Mouse (Mus musculus) erythroblast, embryonic 14.5 days (primary cell): ENCODE measurements around the gene Akt1. TPM values are rescaled to one million over a fixed set of nuclear protein-coding genes. Genes with fewer than 3 reads are reported as not detected.
A peak's percentile ranks its signal among the peaks of the same experiment; 100 is the strongest.

ENCODE experiments used
- H3K27me3 ChIP-seq: 2 replicates; pipeline ENCODE4 v1.6.1; 2012; ENCODE audit warnings: inconsistent platforms; ENCODE audit not compliant: control insufficient read depth
- H3K36me3 ChIP-seq: 2 replicates; pipeline ENCODE4 v1.6.1; 2012; ENCODE audit warnings: mild to moderate bottlenecking, inconsistent platforms; ENCODE audit not compliant: control insufficient read depth
- H3K4me1 ChIP-seq: 2 replicates; pipeline ENCODE4 v1.6.1; 2012; ENCODE audit warnings: inconsistent platforms; ENCODE audit not compliant: control insufficient read depth
- H3K4me3 ChIP-seq: replicated peaks from 2 replicates; pipeline ENCODE3; 2012; ENCODE audit warnings: moderate library complexity, mild to moderate bottlenecking, inconsistent platforms
- H3K9me3 ChIP-seq: 2 replicates; pipeline ENCODE4 v1.6.1; 2012; ENCODE audit warnings: low read length, inconsistent platforms, mixed read lengths; ENCODE audit not compliant: control insufficient read depth
- GATA1 ChIP-seq: IDR thresholded peaks from 2 replicates; pipeline ENCODE4 v1.6.1; 2012; ENCODE audit warnings: low read length, inconsistent platforms, mixed read lengths
- TAL1 ChIP-seq: IDR thresholded peaks from 3 replicates; pipeline ENCODE4 v1.6.1; 2012; ENCODE audit warnings: low read length, inconsistent platforms, mixed read lengths
- polyA plus RNA-seq: library from polyadenylated mRNA; stranded (reverse); fragments of >175 nt; gene quantifications from 2 replicates; pipeline ENCODE4 v1.2.3, GENCODE M21; 2012

The Akt1 gene
- polyA plus RNA-seq, 1 experiment = 15.2 TPM

DNA sequence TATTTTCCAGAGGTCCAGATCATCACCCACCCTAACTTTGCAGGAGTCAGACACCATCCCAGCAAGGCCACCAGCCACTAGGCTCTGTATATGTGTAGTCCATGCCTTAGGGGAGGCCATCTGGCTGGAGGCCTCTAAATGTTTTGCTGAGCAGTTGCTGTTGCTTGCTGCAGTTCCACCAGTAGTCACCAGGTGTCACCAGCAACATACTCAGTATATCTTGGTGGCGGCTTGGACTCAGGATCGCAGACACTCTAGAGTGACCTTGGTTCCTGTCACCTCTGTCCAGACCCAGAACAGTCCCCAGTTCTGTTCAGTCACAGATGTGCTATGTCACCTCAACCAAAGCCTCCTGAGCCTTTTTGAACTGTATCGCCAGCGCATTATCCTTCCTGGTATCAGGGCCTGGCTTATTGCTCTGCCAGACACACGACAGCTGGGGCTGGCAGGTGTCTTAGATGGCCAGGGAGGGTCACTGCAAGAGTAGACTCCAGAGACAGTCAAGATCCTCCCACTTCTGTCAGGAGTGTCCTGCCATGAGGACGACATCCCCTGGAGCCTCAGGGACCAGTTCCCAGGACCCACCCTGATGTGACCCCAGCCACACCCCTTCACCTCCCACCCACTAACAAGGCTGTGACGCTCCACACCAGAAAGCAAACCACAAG lies 21.4 kb downstream of the Akt1 start:
- no peaks in the 10 kb centered on the region for H3K9me3 ChIP-seq
- peaks cover 5% of the 10 kb centered on the region for H3K4me1 ChIP-seq
- H3K4me3 ChIP-seq = no peak overlapping the region
- H3K36me3 ChIP-seq = peaks cover 100% of the 10 kb centered on the region
- no peak for TF ChIP-seq GATA1
- no peak for TF ChIP-seq TAL1
- H3K27me3 ChIP-seq = no peaks in the 10 kb centered on the region

DNA sequence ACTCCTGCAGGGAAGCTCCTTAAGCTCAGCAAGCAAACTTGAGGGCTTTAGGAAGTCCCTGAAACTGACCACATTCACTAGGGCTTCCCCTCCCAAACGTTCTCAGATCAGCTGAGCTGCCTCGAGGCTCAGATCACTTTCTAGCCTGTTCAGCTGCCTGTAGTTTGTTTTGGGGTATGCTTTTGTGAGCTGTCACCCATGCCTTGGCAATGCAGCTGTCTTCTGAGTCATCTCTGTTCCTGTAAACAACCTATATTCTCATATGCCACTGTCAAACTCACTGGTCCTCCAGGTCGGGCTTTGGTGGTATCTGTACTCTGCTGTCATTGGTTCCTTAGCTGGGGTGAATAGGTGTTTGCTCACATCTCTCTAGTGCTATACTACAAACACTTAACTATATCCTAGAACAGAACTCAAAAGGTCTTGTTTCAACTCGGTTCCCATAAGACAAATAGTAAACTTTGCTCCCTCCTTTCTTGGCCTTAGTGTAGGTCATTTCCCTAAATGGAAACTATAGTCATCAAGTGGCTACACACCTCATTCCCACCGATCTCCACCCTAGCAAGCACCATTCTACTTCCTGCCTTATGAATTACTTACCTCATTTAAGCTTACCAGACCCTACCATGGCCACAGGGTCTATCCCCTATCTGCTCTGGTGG lies 22.8 kb downstream of the Akt1 start:
- no peak overlapping the region for H3K4me3 ChIP-seq
- H3K36me3 ChIP-seq = peaks cover 100% of the 10 kb centered on the region
- no peaks in the 10 kb centered on the region for H3K9me3 ChIP-seq
- H3K27me3 ChIP-seq = no peaks in the 10 kb centered on the region
- H3K4me1 ChIP-seq = peaks cover 18% of the 10 kb centered on the region
- TF ChIP-seq GATA1 (no peak), TAL1 (no peak)

DNA sequence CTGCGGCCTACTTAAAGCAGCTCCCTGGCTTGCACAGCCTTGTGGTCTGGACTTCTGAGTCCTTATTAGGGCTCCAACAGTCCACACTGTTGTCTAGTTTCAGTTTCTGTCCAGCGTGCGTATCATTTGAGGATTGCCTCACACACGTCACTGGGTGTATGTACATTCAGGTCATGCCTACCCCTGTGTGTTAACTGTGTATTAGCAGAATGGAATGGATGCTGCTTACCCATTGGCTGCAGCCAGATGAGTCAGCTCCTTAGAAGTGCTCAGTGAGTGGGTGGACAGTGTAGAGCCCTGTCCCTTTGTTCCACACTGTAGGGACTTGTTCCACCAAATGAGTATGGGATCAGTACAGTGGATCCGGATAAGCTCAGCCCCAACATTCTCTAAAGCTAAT lies 26.6 kb downstream of the Akt1 start:
- no peak overlapping the region for H3K4me3 ChIP-seq
- H3K4me1 ChIP-seq = peaks cover 52% of the 10 kb centered on the region
- H3K27me3 ChIP-seq = no peaks in the 10 kb centered on the region
- TF ChIP-seq TAL1 = no peak
- no peaks in the 10 kb centered on the region for H3K9me3 ChIP-seq
- peaks cover 70% of the 10 kb centered on the region for H3K36me3 ChIP-seq

DNA sequence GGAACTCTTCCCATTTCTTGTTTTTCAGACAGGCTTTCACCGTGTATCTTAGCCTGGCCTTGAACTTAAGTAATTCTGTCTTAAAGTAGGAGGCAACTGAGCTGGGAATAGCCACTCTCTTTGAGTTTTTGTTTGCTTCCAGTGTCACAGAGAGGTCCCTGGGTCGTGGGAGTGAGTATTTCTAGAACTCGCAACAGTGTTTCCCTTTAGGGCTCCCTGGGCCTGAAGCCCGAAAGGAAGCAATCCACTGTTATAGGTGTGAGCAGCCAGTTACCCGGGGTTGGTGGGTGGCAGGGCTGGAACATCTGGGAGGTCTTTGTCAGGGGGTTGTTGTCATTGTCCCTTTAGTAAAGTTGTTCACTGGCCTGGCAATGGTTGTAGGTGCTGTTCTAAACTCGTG lies 28.5 kb downstream of the Akt1 start:
- no peak for TF ChIP-seq GATA1
- TF ChIP-seq TAL1 = no peak
- peaks cover 53% of the 10 kb centered on the region for H3K4me1 ChIP-seq
- peak overlapping the region; percentile 74 for H3K4me3 ChIP-seq
- H3K36me3 ChIP-seq = peaks cover 51% of the 10 kb centered on the region
- H3K27me3 ChIP-seq = no peaks in the 10 kb centered on the region
- no peaks in the 10 kb centered on the region for H3K9me3 ChIP-seq

DNA sequence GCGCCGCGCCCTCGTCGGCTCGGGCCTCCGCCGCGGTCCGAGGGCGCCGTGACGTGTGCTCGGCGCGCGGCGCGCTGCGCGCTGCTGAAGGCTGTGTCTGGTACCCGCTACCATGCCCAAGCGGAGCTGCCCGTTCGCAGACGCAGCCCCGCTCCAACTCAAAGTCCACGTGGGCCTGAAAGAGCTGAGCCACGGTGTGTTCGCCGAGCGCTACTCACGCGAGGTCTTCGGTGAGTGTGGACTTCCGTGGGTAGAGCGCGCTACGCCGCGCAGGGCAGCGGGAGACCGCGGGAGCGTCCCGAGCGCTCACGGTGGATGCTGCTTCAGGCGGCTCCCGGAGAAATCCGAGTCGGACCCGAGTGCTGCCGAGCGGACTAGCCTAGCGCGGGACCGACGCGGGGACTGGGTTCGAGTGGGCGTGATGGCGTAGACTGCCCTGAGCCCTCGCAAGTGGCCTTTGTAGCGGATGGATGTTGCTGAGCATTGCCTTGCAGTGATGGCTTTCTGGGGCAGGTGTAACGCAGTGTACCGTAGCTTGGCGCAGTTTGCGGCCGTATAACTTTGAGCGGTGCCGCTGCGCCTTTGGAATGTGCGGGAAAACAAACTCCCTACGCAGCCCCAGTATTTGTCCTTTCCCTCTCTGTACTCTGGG lies 29.7 kb downstream of the Akt1 start:
- no peak for TF ChIP-seq GATA1
- no peak for TF ChIP-seq TAL1
- peaks cover 39% of the 10 kb centered on the region for H3K36me3 ChIP-seq
- peaks cover 53% of the 10 kb centered on the region for H3K4me1 ChIP-seq
- H3K4me3 ChIP-seq = peak overlapping the region; percentile 74
- H3K9me3 ChIP-seq = no peaks in the 10 kb centered on the region
- H3K27me3 ChIP-seq = no peaks in the 10 kb centered on the region

DNA sequence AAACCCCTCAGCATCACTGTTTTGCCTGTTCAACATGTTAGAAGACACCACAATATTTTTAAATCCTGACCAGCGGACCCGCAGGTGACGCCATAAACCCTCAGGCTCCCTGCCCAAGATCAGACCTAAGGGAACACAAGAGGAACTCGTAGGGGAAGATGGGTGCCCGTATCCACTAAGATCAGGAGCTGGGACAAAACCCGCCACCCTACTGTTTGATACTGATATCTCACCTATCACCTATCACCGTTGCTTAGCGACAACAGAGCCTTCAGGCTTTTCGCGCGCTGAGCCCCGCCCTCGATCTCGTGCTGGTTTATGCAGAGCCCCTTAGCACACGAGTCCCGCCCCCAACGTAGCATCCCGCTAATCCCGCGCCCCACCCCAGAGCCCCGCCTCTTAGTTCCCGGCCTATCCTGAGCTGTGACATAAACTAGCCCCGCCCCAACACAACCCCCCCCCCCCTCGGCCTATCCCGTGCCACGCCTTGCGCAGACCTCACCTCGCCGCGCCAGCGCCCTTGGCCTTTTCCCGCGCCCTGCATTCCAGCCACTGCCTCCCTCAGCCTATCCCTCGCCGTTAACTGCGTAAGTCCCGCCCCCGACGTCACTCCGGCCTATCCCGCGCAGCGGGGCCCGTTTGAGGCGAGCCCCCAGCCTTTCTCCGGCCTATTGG lies 30.4 kb downstream of the Akt1 start, which contains the start of gene Siva1:
Siva1 (plus strand) TSS at position 500 of the 675 bp plus-strand sequence.
- Histone ChIP-seq H3K4me3 (peak within 1 kb of the TSS; percentile 74), H3K27me3 (no peaks in the 10 kb centered on the region), H3K4me1 (peaks cover 53% of the 10 kb centered on the region), H3K36me3 (peaks cover 33% of the 10 kb centered on the region), H3K9me3 (no peaks in the 10 kb centered on the region)
- TF ChIP-seq GATA1 (peak; percentile 4; the same call in 1 of the 2 replicates), TAL1 (0 out of 3 replicates have a peak, but pooled peaks have one; percentile 24)

DNA sequence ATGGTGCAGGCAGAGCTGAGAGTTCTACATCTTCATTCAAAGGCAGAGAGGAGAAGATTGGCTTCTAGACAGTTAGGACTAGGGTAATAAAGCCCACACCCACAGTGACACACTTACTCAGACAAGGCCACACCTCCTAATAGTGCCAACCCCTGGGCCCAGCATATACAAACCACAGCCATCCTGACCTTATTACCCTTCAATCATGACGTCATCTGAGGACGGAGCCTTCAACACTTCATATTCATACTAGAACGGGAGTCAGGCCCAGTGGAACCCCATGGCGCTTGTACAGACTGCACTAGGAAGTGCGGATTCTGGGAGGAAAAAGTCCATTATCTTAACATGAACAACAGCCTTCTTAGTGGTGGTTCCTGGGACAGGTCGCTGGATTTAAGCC lies 31.6 kb downstream of the Akt1 start:
- Histone ChIP-seq H3K4me3 (no peak overlapping the region), H3K4me1 (peaks cover 50% of the 10 kb centered on the region), H3K36me3 (peaks cover 21% of the 10 kb centered on the region), H3K27me3 (no peaks in the 10 kb centered on the region), H3K9me3 (no peaks in the 10 kb centered on the region)
- TF ChIP-seq TAL1 = no peak
- no peak for TF ChIP-seq GATA1

DNA sequence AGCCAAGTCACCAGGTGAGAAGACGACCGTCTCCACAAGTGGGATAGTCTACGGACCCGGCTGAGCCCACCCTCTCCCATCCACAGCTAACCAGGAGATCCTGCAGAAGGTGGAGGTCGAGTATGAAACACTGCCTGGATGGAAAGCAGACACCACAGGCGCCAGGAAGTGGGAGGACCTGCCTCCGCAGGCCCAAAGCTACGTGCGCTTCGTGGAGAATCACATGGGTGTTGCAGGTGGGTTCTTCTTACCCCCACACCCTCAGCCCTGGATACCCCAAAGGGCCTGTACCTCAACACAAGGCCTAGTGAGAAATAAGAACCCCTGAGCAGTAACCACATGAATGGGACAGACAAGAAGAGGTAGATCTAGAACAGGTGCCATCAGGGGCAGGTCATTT lies 35.2 kb downstream of the Akt1 start:
- no peaks in the 10 kb centered on the region for H3K27me3 ChIP-seq
- H3K4me3 ChIP-seq = no peak overlapping the region
- no peaks in the 10 kb centered on the region; the same call in 1 of the 2 replicates for H3K36me3 ChIP-seq
- H3K9me3 ChIP-seq = no peaks in the 10 kb centered on the region
- TF ChIP-seq GATA1 = no peak
- TF ChIP-seq TAL1 = no peak
- H3K4me1 ChIP-seq = peaks cover 15% of the 10 kb centered on the region

DNA sequence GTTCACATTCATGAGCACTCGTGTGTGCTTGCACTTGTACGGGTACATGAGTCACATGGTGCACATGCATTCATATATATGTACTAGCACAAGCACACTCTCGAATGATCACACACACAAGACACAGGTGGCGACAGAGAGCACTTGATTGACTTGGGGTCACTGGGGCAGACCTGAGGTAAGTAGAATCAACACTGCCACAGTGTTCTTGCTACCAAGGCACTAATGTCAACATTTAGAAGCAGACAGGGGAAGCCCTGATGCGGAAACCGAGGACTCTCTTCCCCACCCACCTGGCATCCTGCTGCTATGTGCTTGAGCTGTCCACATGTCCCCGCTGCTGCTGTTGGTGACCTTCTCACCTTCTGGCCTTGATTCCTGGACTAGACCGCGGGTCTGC lies 41.0 kb downstream of the Akt1 start:
- peaks cover 9% of the 10 kb centered on the region for H3K4me1 ChIP-seq
- H3K36me3 ChIP-seq = no peaks in the 10 kb centered on the region
- TF ChIP-seq GATA1 (no peak), TAL1 (no peak)
- no peaks in the 10 kb centered on the region for H3K27me3 ChIP-seq
- no peaks in the 10 kb centered on the region for H3K9me3 ChIP-seq
- H3K4me3 ChIP-seq = no peak overlapping the region
